Mouse (Mus musculus) lung, embryonic 15.5 days (tissue): ENCODE results near the gene Patj. TPM values are rescaled to one million over a fixed set of nuclear protein-coding genes. Genes with fewer than 3 reads are reported as not detected.

Experiments
- ATAC-seq: fragments of 200-750 bp; cut with Nextera tagmentation; 2 replicates; pipeline ENCODE4 v1.8.0; 2017; ENCODE audit warnings: moderate number of reproducible peaks, borderline replicate concordance; ENCODE audit not compliant: low FRiP score, low TSS enrichment; ENCODE audit errors: extremely low read depth
- H3K27ac ChIP-seq: fragments of 300-500 bp; sonication (generic); 2 replicates; pipeline ENCODE4 v1.5.1; 2015; ENCODE audit warnings: moderate library complexity, mild to moderate bottlenecking, inconsistent platforms
- H3K27me3 ChIP-seq: fragments of 300-500 bp; sonication (generic); 2 replicates; pipeline ENCODE4 v1.6.1; 2015; ENCODE audit warnings: inconsistent platforms
- H3K36me3 ChIP-seq: fragments of 300-500 bp; sonication (generic); 2 replicates; pipeline ENCODE4 v1.6.1; 2015; ENCODE audit warnings: inconsistent platforms
- H3K4me1 ChIP-seq: fragments of 300-500 bp; sonication (generic); 2 replicates; pipeline ENCODE4 v1.6.1; 2015; ENCODE audit warnings: inconsistent platforms
- H3K4me2 ChIP-seq: fragments of 300-500 bp; sonication (generic); 2 replicates; pipeline ENCODE4 v1.6.1; 2015; ENCODE audit warnings: inconsistent platforms, mild to moderate bottlenecking, moderate library complexity
- H3K4me3 ChIP-seq: fragments of 300-500 bp; sonication (generic); 2 replicates; pipeline ENCODE4 v1.5.1; 2015; ENCODE audit warnings: mild to moderate bottlenecking, inconsistent platforms
- H3K9ac ChIP-seq: fragments of 300-500 bp; sonication (generic); 2 replicates; pipeline ENCODE4 v1.6.1; 2015; ENCODE audit warnings: inconsistent platforms
- H3K9me3 ChIP-seq: fragments of 300-500 bp; sonication (generic); 2 replicates; pipeline ENCODE4 v1.6.1; 2016; ENCODE audit warnings: inconsistent platforms
- WGBS: fragments of 180-500 bp; shearing (Covaris S2); methylation state at CpG from one replicate; pipeline ENCODE4 v1.1.7; 2015; 5-methylcytosine and 5-hydroxymethylcytosine counted together
- polyA plus RNA-seq: library from polyadenylated mRNA; unstranded; fragments of >200 nt; fragmentation: Nextera tagmentation; extraction: Ambion mirVana; gene quantifications from 2 replicates; pipeline ENCODE4 v1.2.1, GENCODE M21; 2015

The Patj gene
- 23.0 and 23.8 TPM in 2 replicates for polyA plus RNA-seq

- WGBS = 1% methylated on average over 63 of the region's 73 CpGs
- H3K9me3 ChIP-seq = no peaks in the 10 kb centered on the region
- peak within 1 kb of the TSS; percentile 95 for H3K9ac ChIP-seq
- no peaks in the 10 kb centered on the region for H3K36me3 ChIP-seq
- peak; percentile 90 for ATAC-seq
- H3K4me1 ChIP-seq = peaks cover 14% of the 10 kb centered on the region; the same call in 1 of the 2 replicates
- peak within 1 kb of the TSS; percentile 85 for H3K4me3 ChIP-seq
- peak within 1 kb of the TSS; percentile 93 for H3K27ac ChIP-seq
- H3K27me3 ChIP-seq = no peaks in the 10 kb centered on the region
- H3K4me2 ChIP-seq = peak within 1 kb of the TSS; percentile 87
Measured at GRCm38 (mm10) chr4:98395690-98396437, at the start of gene Patj. Patj (plus strand) TSS chr4:98395785.

DNA sequence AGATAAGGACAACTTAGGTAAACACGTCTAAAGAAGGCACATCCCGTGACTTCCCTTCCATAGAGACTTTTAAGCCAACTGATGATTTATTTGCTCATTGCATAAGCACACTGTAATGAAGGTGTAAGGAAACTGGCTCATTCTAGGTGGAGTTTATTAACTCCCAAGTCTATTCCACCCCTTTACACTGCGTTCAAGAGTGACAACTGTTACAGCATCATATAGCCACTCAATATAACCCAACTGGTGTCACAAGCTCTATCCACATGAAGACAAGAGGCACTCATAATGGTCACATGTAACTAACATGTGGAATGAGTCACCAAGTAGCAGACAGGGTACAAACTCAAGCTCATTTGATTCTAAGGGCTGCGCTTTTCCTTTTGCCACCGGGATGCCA is 47.0 kb upstream of the Patj start:
- no peak overlapping the region for H3K27ac ChIP-seq
- ATAC-seq = no peak
- WGBS = 43% methylated on average over 5 of the region's 5 CpGs
- H3K4me3 ChIP-seq = no peak overlapping the region
- no peak overlapping the region for H3K9ac ChIP-seq
- no peaks in the 10 kb centered on the region for H3K9me3 ChIP-seq
- H3K4me1 ChIP-seq = no peaks in the 10 kb centered on the region
- H3K27me3 ChIP-seq = no peaks in the 10 kb centered on the region
- H3K36me3 ChIP-seq = no peaks in the 10 kb centered on the region
- H3K4me2 ChIP-seq = no peak overlapping the region

DNA sequence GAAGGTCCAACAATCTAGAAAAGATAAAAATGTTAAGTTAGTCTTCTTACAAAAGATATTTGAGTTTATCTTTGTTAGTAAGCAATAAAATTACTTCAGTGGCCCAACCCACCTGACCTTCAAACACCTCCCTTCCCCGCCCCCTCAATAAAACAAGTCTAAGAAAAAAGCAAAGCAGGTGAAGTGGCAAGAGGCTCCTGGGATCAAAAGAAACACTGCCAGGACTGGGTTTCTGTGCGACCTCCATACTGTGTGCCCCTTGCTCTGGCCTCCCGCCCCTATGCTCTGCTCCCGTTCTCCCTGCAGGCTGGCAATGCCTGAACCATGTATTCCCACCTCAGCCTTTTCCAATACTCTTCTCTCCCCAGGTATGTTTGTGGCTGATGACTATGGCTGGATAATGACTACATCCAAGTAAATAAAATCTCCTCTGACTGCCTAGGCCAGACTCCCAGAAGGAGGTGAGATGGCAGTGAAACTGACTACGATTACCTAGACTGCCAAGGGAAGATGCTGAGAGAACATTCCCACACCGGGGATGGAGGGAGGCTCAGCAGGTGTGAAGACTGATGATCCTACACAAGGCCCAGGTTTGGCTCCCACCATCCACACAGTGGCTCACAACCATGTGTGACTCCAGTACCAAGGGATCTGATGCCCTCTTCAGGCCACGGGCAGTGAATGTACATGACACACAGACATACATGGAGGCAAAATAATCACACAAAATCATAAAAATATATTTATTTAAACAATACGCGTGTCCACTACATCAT is 37.4 kb upstream of the Patj start:
- no peak overlapping the region for H3K4me2 ChIP-seq
- WGBS = 87% methylated on average over 9 of the region's 9 CpGs
- no peak for ATAC-seq
- H3K9ac ChIP-seq = no peak overlapping the region
- H3K4me1 ChIP-seq = no peaks in the 10 kb centered on the region
- H3K36me3 ChIP-seq = peaks cover 28% of the 10 kb centered on the region
- no peaks in the 10 kb centered on the region for H3K9me3 ChIP-seq
- H3K27me3 ChIP-seq = no peaks in the 10 kb centered on the region
- no peak overlapping the region for H3K4me3 ChIP-seq
- H3K27ac ChIP-seq = no peak overlapping the region

DNA sequence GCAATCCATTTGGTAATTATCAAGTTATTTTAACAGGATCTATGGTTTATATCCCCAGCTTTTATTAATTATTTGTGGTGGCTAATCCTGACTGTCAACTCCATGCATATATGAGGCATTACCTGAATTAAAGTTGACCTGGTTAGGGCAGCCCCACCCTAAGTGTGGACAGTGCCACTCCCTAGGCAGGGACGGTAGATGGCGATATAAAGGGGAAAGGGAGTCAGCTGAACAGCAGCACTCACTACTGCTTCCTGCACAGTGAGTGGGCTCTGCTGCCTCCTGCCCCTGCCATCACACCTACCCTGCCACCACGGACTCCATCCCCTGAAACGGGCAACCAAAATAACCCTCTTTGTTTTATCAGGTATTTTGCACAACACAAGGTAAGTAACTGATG is 20.2 kb upstream of the Patj start:
- Histone ChIP-seq H3K27me3 (no peaks in the 10 kb centered on the region), H3K4me1 (no peaks in the 10 kb centered on the region), H3K4me2 (no peak overlapping the region), H3K9me3 (no peaks in the 10 kb centered on the region), H3K36me3 (peaks cover 16% of the 10 kb centered on the region; the same call in 1 of the 2 replicates), H3K27ac (no peak overlapping the region), H3K9ac (no peak overlapping the region), H3K4me3 (no peak overlapping the region)
- no peak for ATAC-seq
- WGBS = 58% methylated on average over 4 of the region's 4 CpGs

- H3K9me3 ChIP-seq = no peaks in the 10 kb centered on the region
- H3K4me3 ChIP-seq = no peak overlapping the region
- no peak for ATAC-seq
- H3K4me1 ChIP-seq = peaks cover 5% of the 10 kb centered on the region
- no peak overlapping the region for H3K9ac ChIP-seq
- peaks cover 11% of the 10 kb centered on the region; the same call in 1 of the 2 replicates for H3K36me3 ChIP-seq
- 91% methylated on average over 2 of the region's 2 CpGs for WGBS
- H3K27ac ChIP-seq = no peak overlapping the region
- no peak overlapping the region for H3K4me2 ChIP-seq
- no peaks in the 10 kb centered on the region for H3K27me3 ChIP-seq
Measured at GRCm38 (mm10) chr4:98376943-98377342, 18.6 kb upstream of the Patj start.

GRCm38 (mm10) chr4:98382716-98383424 is 12.7 kb upstream of the Patj start, which contains the start of gene Tm2d1:
Tm2d1 (minus strand) TSS chr4:98383306.
- Histone ChIP-seq H3K9me3 (no peaks in the 10 kb centered on the region), H3K4me2 (peak within 1 kb of the TSS; percentile 54), H3K27ac (peak within 1 kb of the TSS; percentile 65), H3K27me3 (no peaks in the 10 kb centered on the region), H3K9ac (peak within 1 kb of the TSS; percentile 97), H3K4me1 (peaks cover 9% of the 10 kb centered on the region), H3K4me3 (peak within 1 kb of the TSS; percentile 98), H3K36me3 (0 out of 2 replicates have a peak, but pooled peaks cover 4% of the 10 kb centered on the region)
- peak; percentile 95 for ATAC-seq
- WGBS = under 1% methylated on average over 46 of the region's 46 CpGs

DNA sequence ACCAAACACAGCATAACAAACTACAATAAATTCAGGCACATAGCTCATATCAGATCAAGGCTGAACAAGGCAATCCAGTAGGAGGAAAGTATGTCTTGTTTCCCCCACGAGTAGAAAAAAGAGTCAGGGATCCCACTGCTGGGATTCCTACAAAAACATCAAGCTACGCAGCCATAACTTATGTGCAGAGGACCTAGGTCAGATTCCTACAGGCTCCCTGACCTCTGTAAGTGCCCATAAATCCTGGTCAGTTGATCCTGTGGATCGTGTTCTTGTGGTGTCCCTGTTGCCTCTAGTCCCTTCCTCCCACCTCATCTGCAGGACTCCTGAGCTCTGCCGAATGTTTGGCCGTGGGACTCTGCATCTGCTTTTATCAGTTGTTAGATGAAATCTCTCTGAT is 10.5 kb upstream of the Patj start:
- Histone ChIP-seq H3K27ac (no peak overlapping the region), H3K9ac (no peak overlapping the region), H3K9me3 (no peaks in the 10 kb centered on the region), H3K4me1 (peaks cover 9% of the 10 kb centered on the region), H3K4me2 (no peak overlapping the region), H3K4me3 (no peak overlapping the region), H3K36me3 (no peaks in the 10 kb centered on the region), H3K27me3 (no peaks in the 10 kb centered on the region)
- ATAC-seq = no peak
- WGBS = 40% methylated on average over 5 of the region's 5 CpGs

GRCm38 (mm10) chr4:98395346-98395689 is 267 bp upstream of the Patj start:
- Histone ChIP-seq H3K9me3 (no peaks in the 10 kb centered on the region), H3K4me1 (peaks cover 9% of the 10 kb centered on the region; the same call in 1 of the 2 replicates), H3K4me2 (peak overlapping the region; percentile 87), H3K36me3 (no peaks in the 10 kb centered on the region), H3K9ac (peak overlapping the region; percentile 95), H3K4me3 (peak overlapping the region; percentile 85), H3K27me3 (no peaks in the 10 kb centered on the region), H3K27ac (peak overlapping the region; percentile 93)
- no peak for ATAC-seq
- WGBS = 4% methylated on average over 7 of the region's 7 CpGs

GRCm38 (mm10) chr4:98400926-98401583 is 5.5 kb downstream of the Patj start:
- no peak overlapping the region for H3K4me2 ChIP-seq
- H3K4me3 ChIP-seq = no peak overlapping the region
- H3K27ac ChIP-seq = peak overlapping the region; percentile 9; the same call in 1 of the 2 replicates
- H3K4me1 ChIP-seq = peaks cover 21% of the 10 kb centered on the region; the same call in 1 of the 2 replicates
- 31% methylated on average over 6 of the region's 6 CpGs for WGBS
- peak; percentile 23; the same call in 1 of the 2 replicates for ATAC-seq
- H3K9ac ChIP-seq = no peak overlapping the region
- H3K27me3 ChIP-seq = no peaks in the 10 kb centered on the region
- H3K36me3 ChIP-seq = no peaks in the 10 kb centered on the region
- H3K9me3 ChIP-seq = no peaks in the 10 kb centered on the region

DNA sequence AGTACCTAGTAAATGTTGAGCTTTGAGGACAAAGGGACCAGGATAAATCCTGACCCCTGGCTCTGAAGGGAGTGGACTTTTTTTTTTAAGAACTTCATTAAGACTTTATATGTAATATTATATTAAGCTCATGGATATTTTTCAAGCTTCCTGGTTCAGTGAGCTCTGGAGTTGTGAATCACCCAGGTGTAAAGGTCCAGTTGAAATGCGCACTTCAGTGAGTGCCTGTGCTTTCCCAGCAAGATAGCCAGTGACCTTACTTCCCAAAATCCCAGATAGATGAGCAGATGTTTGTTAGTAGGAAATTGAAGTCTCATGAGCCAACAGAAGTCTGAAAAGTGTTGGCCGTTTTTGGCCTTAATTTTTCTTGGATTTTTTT is 6.0 kb downstream of the Patj start:
- no peaks in the 10 kb centered on the region for H3K9me3 ChIP-seq
- H3K9ac ChIP-seq = no peak overlapping the region
- 59% methylated on average over 2 of the region's 2 CpGs for WGBS
- peaks cover 16% of the 10 kb centered on the region; the same call in 1 of the 2 replicates for H3K4me1 ChIP-seq
- 0 out of 2 replicates have a peak overlapping the region, but pooled peaks have one; percentile 9 for H3K27ac ChIP-seq
- ATAC-seq = no peak
- H3K27me3 ChIP-seq = no peaks in the 10 kb centered on the region
- no peak overlapping the region for H3K4me3 ChIP-seq
- no peaks in the 10 kb centered on the region for H3K36me3 ChIP-seq
- no peak overlapping the region for H3K4me2 ChIP-seq

DNA sequence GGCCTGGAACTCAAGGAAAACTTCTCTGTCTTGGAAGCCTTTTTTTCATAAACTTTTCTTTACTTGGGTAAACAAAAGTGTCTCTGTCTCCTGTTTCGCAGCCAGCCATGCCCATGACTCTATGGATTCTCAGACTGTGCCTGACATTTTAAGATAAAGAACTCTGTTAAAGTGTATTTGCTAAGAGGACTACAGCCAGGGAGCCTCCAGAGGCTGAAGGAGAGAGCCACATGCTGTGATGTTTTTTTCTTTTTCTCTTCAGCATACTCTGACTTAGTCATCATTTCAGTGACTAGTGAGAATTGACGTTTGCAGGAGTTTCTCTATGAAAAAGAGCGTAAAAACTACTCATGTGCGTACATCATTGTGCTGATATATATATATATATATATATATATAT is 7.9 kb downstream of the Patj start:
- Histone ChIP-seq H3K27me3 (no peaks in the 10 kb centered on the region), H3K36me3 (no peaks in the 10 kb centered on the region), H3K4me1 (0 out of 2 replicates have a peak, but pooled peaks cover 13% of the 10 kb centered on the region), H3K9ac (no peak overlapping the region), H3K9me3 (no peaks in the 10 kb centered on the region), H3K27ac (no peak overlapping the region), H3K4me2 (no peak overlapping the region), H3K4me3 (no peak overlapping the region)
- WGBS = 66% methylated on average over 4 of the region's 4 CpGs
- no peak for ATAC-seq
